Comparison of ENCODE assay signal across 19 mouse cellular contexts in genomic region chr2:154685772-154686171, GRCm38 (mm10).
"Had no signal": no experiment of that assay in that cellular context is flagged by ENCODE, and none has a peak within 500 bp of the region (broad histone marks: within the 10 kb centered on the region; RNA-seq: fewer than 3 reads in every experiment).

No protein-coding gene starts in this region.

- DNase-seq: lung, adult 18-20 months; lung, embryonic 14.5 days; lung, postnatal 10 days; lung, postnatal 4 days; midbrain, embryonic 14.5 days; retina, postnatal 1 day; right cerebral cortex, adult 18-20 months; right cerebral cortex, postnatal 25 days; right cerebral cortex, postnatal 4 days; spleen, adult 18-20 months; thymus, adult 18-20 months; thymus, postnatal 14 days; thymus, postnatal 36 days had no signal

- H3K9ac ChIP-seq: lung, embryonic 14.5 days; midbrain, embryonic 12.5 days; neural tube, embryonic 13.5 days; neural tube, embryonic 15.5 days had no signal

- H3K27ac ChIP-seq: midbrain, embryonic 10.5 days; midbrain, embryonic 12.5 days; neural tube, embryonic 13.5 days had no signal

- H3K9me3 ChIP-seq: midbrain, embryonic 10.5 days; midbrain, embryonic 12.5 days; neural tube, embryonic 13.5 days; neural tube, embryonic 15.5 days had no signal

- H3K4me3 ChIP-seq: midbrain, embryonic 10.5 days; midbrain, embryonic 12.5 days; myocyte; neural tube, embryonic 13.5 days; neural tube, embryonic 15.5 days had no signal

- ATAC-seq: midbrain, embryonic 16.5 days had no signal

- H3K27me3 ChIP-seq: midbrain, embryonic 12.5 days; neural tube, embryonic 13.5 days; neural tube, embryonic 15.5 days had no signal

- H3K4me2 ChIP-seq: lung, embryonic 14.5 days; midbrain, embryonic 12.5 days; neural tube, embryonic 13.5 days had no signal
